Mouse (Mus musculus) natural killer cell, adult 2 months (primary cell): ENCODE data around the gene Mrps24.

Experiments used
- DNase-seq, 2 experiments: peaks; one replicate each; pipeline ENCODE4 v3.0.0; 2022; ENCODE audit warnings: low spot score in 2 of 2

The Mrps24 gene

GRCm38 (mm10) chr11:5706874-5707529 is 8.5 kb downstream of the Mrps24 start:
- DNase-seq, result peak; percentile 29 to 38

GRCm38 (mm10) chr11:5705972-5706371 is 9.5 kb downstream of the Mrps24 start:
- DNase-seq, result no peak

DNA sequence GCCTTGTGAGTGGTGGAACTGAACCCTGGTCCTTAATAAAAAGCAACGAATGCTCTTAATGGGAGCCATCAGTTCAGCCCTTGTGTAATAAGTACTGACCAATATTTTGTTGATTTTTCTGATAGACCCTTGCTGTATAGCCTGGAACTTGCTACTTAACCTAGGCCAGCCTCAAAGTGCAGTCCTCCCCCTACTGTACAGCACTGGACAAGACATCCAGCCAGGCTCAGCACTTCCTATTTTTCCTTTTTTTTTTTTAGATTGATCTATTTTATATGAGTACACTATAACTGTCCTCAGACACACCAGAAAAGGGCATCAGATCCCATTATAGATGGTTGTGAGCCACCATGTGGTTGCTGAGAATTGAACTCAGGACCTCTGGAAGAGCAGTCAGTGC is 12.1 kb downstream of the Mrps24 start:
- no peak for DNase-seq

GRCm38 (mm10) chr11:5702957-5703332 is 12.5 kb downstream of the Mrps24 start:
- no peak for DNase-seq

GRCm38 (mm10) chr11:5702271-5702956 is 13.1 kb downstream of the Mrps24 start:
- no peak for DNase-seq

- DNase-seq, result no peak
These were observed 13.7 kb downstream of the Mrps24 start for GRCm38 (mm10) chr11:5701821-5702220.

- no peak for DNase-seq
These were observed 14.2 kb downstream of the Mrps24 start for GRCm38 (mm10) chr11:5701300-5701699.

DNA sequence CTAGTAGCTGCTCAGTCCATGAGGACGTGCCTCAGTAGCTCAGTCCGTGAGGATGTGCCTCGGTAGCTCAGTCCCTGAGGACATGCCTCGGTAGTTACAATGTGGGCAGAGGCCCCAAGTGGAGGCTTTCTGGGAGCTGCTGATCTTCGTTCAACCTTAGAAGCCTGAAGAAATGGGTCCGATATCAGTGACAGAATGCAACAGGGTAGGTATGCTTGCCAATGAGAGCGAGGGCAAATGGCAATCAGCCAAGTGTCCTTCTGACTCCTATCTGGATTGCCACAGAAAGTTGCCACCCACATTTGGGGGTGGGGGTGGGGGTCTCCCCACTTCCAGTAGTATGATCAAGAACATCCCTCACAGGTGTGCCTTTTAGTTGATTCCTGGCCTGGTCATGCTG is 14.7 kb downstream of the Mrps24 start:
- no peak for DNase-seq

GRCm38 (mm10) chr11:5691775-5692174 is 23.7 kb downstream of the Mrps24 start:
- no peak for DNase-seq

GRCm38 (mm10) chr11:5684283-5684682 is 31.2 kb downstream of the Mrps24 start:
- DNase-seq, result no peak

DNA sequence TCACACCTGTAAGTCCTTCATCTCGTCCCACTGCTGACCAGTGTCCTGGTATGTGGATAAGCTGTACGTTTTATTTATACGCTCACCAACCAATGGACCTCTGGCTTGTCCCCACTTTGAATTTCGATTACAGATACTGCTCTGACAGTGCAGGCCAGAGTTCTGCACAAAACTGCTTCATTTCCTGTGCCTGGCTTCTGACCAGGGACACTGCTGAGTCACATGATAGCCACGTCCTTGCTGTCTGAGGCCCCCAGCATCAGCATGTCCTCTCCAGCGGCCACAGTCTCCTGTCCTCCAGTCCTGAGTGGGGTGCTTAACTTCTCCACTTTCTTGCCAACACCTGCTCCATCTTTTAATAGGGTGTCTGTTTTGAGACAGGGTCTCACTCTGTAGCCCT is 32.9 kb downstream of the Mrps24 start:
- peak in 1 of 2 experiments; percentile 13 for DNase-seq
